Mouse (Mus musculus) layer of hippocampus, postnatal 10 days (tissue): ENCODE measurements around the gene Myo1h. TPM values are rescaled to one million over a fixed set of nuclear protein-coding genes. Genes with fewer than 3 reads are reported as not detected.

Experiments
- DNase-seq, 2 experiments: peaks; one replicate each; pipeline ENCODE4 v3.0.0; 2021; ENCODE audit warnings: low spot score in 2 of 2
- total RNA-seq, 2 experiments: library from RNA; stranded (reverse); gene quantifications; 2 replicates each; pipeline ENCODE4 v1.2.3; 2021

Gene Myo1h
- total RNA-seq, 2 experiments from 2014 or later: 0.62 to 0.67 TPM

DNA sequence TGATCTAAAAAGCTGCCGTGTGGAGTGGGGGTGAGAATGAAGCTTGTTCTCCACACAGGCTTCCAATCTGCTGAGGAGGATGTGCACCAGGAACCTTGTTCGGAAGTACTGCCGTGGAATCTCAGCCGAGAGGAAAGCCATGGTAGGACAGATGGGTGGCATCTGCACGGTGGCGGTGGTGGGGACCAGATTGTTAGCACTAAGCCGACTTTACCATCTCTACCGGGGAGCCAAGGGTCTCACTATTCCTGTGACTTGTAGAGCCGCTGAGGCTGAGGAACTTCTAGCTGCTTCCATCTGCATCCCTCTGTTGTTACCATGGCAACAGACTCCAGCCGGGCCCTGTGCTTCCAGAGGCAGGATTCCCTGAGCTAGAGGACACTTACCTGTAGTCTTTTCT is 69.9 kb downstream of the Myo1h start:
- peak in 1 of 2 experiments; percentile 45 for DNase-seq

DNA sequence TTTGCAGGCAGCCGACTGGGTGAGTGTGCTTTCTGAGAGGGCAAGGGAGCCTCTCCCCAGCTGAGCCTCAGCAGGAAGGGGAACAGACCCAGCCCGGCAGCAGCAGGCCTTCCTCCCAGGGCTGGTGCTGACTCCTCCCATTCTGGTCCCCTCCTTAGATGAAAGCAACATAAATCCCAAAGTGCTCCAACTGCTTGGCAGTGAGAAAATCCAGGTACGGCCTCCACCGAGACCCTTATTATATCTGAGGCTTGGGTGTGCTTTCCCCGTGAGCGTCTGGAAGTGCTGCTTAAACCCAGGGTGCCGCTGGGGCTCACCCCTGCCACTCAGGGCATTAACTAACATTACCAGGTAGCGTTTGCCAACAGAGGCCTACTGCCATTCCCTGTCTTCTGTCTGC is 70.6 kb downstream of the Myo1h start:
- no peak for DNase-seq

DNA sequence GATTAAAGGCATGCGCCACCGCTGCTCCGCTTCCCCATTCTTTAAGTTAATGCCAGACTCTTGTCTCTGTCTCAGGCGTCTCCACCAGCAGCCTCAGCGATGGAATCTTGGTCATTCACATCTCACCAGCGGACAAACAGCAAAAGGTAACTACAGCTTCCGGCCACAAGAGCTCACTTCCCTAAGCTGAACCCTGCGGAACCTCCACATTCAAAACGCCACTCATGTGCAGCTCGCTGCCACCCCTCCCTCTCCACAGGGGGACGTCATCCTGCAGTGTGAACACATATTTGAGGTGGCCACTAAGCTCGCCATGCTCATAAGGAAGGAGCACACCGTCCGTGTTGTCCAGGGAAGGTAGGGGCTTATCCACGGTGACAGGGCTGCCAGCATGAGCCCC is 72.0 kb downstream of the Myo1h start:
- DNase-seq: no peak

DNA sequence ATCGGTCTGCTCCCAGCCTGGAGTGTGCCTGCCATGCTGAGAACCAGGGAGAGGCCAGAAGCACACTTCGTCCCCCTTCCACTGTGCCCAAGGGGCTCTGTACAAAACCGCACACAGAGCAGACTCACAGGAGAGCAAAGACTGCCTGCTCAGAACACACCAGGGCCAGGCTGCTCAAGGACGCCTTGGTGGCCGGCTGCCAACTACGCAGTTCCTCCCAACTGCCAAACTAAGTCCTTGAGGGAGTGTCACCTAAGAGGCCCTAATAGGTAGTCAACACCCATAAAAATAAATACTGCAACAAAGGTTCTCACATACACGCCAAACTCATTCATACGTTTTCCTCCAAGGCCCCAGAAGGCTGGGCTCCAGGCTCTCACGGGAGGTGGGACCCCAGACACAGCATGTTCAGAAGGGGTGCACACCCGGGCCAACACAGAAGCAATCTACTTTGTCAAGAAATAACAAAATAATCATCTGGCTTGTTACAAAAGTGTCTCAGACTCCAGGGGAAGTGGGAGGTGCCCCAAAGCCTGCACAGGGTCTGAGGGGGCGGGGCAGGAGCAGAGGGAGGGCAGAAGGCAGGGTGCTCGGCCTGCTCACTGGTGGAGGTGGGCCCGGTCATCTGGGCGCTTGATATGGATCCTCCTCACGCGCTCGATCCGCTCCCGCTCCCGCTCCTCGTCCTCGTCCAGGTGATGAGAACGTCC is 76.2 kb downstream of the Myo1h start:
- DNase-seq: no peak

DNA sequence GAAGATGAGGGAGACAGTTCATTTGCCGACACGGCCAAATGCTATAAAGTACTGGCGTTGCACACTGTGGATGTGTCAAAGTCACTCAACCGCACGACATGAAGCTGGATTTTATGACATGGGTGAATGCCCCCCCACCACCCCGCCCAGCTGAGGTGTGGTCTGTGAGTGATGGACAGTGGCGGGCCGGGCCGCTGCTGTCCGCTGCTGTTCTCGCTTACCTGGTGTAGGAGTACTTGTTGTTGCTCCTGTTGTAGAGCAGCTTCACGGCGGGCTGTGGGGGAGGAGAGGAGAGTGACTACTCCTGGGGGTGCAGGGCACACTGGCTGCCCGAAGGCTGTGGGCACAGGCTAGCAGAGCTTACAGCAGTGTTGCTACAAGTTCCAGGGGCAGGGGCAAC is 79.2 kb downstream of the Myo1h start:
- DNase-seq: no peak

DNA sequence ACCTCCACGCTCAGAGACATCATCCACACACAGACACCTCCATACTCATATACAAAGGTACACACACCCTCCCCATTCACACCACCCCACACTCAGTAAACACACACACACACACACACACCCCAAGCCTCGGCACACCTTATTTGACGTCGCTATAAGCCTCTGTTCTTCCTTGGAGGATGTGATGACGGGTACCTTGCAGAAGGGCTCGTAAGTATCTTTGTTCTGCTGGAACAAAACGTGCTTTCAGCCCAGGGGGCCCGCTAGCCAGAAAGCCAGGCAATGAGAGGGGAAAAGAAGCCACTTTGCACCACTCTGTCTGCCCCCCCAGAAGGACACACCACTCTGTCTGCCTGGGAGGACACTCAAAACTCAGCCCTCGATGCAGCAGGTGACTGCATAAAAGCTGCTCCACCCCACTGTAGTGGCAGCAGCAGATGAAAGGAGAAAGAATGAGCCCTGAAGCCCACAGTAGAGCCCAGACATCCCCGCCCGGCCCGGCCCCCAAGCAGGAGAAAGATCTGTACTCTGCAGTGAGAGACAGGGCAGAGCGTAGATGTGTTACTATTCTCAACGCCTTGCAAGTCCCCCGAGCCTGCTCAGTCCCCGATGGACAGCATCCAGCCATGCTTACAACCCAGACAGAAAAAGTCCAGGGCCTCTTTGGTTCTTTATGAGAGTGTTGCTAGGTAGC is 80.0 kb downstream of the Myo1h start:
- DNase-seq: no peak

DNA sequence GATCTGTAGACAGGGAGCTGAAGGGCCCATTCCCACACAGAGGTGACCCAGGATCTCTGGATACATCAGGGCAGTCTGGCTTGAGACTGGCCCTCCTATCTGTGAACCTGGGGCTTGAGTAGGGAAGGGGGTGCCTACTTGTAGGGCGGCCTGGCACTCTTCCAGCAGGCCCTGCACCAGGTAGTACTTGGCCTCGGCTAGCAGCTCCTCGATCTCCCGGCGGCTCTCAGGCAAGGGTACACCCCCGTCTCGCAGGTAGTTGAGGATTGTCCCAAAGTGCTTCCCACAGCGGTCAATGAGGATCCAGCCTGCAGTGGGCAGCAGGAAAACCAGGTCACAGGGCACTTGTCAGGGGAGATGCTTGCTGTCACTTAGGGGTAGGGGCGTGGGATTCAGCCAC is 81.0 kb downstream of the Myo1h start:
- no peak for DNase-seq

DNA sequence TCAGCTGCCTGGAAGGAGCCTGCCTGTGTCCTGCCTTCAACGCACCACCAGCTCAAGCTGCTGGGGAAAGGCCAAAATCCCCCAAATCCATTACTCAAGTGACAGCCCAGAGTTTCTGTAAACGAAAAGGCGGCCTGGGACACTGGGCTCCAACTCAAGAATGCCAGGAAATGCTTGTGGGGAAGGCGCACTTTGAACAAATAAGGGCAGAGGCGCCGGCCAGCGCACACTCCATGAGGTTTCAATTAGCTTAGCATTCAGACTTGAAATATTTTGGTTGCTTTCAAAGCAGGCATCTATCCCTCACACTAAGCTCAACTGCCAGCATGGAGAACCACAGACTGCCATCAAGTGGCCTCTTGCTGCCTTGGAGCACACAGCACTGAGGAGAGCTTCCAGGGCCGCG is 81.4 kb downstream of the Myo1h start:
- DNase-seq: peak in 1 of 2 experiments; percentile 25

DNA sequence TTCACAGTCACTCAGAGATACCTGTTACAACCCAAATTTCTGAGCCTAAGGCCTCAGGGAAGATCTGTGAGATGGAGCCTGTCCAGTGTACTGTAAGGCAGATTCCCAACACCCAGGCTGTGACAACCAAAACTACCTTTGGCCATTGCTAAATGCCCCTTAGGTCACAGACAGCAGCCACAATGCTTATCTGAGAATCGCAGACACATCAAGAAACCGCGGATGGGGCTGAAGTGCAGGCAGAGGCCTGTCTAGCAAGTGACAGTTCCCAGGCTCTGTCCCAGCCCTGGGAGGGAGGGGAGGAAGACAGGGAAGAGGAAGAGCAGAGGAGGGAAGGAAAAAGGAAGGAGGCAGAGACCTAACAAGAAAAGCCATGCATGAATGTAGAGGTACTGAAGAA is 82.4 kb downstream of the Myo1h start:
- DNase-seq: no peak

DNA sequence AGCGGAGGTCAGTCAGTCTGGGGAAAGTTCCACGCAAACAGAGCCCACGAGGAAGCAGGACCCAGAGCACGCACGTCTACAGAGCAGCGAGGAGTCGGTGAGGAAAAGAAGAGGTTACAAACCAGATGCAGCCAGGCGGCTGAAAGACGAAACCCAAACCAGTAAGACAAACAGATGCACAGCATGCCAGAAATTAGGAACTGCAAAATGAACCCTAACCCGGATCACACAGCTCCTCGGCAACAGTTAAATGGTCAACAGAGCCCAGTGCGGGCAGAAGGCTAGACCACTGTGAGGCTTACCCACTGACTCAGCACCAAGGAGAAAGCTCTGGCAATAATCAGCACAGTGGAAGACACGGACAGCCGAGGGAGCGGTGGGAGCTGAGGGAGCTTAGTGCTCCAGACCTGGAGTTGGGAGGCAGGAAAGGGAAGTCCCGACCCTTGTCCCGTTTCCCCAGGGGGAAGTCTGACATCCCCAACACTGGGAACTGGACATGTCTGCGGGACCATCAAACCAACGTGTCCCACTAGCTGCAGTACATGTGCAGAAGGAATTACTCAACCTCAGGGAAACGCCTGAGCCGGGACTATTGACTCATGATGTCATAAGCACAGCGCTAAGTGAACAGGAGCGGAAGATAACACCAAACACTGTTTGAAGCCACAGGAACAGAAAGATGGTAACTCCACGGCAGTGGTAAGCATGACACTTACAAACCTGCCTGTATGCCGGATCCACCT is 82.9 kb downstream of the Myo1h start:
- no peak for DNase-seq

DNA sequence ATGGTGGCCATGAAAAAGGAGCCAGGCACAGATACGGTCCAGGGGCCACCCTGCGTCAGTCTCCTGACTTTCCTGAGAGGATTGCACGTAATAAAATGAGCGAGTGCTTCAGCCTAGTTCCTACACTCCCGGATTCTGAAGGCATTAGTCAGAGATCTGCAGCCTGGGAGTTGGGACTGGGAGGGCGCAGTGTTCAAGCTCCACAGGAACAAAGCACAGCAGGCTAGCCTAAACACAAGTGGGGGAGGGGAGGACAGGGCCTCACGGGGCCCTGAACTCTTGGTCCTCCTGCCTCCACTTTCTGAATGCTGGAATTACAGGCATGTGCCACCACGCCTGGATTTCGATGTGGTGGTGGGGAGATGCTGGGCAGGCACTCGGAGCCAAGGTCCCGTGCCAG is 83.6 kb downstream of the Myo1h start:
- no peak for DNase-seq

DNA sequence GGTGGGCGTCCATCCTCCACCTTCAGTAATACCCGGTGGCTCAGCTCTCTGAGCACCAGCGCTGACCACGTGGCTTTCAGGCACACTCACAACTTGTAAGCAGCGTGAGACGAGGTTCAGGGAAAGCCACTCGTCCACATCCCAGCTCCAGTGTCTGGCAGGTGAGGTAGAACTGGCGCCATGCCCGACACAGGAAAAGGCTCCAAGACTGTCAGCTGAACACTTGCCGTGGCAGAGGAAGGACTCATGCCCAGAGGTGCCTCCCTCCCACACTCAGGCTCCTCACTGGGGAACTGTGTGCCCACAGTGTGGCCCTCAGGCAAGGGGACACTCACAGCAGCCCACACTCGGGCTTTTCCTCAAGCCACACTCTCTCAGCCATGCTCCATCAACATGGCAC is 84.2 kb downstream of the Myo1h start:
- no peak for DNase-seq

DNA sequence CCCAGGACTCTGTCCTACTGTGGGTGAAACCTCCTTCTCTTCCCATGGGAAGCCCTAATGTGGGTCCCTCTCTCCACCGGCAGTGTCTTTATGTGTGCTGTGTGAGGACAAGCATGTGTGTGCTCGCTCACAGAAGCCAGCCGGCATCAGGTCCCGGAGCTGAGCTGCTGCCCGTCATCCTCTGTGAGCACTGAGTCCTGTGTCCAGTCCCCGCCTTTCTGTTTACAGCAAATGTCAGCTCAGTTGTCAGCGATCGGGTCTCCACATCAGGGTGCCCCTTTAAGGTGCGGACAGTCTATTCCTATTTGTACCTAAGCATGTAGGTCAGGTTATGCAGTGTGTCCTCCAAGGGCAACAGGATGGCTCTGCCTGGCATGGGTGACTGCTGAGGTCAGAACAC is 84.6 kb downstream of the Myo1h start:
- no peak for DNase-seq

DNA sequence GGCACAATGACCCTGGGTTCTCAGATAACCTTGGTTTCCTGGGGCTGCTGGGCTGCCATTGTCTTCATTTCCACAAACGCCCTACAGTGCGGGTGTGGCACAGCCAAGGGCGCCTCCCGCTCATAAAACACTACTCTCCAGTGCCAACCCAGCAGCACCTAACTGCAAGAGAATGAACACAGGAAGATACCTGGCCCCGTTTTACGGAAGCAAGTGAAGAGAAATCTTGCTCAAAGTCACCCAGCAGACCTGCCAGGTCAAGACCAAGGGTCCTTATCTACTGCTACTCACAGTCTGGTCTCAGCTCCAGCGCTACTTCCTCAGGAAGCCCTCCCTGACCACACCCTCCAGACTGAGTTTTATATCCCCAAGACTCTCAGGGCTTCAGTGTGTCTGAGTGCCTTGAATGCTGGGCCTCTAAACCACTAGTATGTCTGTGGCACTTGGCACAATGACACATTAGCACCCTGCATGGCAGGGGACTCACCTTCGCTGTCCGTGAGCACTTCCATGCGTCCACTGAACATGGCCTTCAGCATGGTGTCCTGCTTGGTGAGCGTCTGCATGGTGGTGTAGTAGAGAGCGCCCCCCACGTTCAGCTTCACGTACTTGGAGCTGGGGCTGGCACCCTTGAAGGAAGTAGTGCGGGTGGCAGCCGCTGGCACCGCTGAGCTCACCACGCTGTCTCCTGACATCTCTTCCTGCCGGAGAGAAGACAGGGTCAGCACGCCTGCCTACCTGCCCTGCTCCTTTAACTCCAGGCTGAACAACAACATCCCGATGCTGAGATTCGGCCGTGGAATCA is 85.6 kb downstream of the Myo1h start:
- DNase-seq: no peak

DNA sequence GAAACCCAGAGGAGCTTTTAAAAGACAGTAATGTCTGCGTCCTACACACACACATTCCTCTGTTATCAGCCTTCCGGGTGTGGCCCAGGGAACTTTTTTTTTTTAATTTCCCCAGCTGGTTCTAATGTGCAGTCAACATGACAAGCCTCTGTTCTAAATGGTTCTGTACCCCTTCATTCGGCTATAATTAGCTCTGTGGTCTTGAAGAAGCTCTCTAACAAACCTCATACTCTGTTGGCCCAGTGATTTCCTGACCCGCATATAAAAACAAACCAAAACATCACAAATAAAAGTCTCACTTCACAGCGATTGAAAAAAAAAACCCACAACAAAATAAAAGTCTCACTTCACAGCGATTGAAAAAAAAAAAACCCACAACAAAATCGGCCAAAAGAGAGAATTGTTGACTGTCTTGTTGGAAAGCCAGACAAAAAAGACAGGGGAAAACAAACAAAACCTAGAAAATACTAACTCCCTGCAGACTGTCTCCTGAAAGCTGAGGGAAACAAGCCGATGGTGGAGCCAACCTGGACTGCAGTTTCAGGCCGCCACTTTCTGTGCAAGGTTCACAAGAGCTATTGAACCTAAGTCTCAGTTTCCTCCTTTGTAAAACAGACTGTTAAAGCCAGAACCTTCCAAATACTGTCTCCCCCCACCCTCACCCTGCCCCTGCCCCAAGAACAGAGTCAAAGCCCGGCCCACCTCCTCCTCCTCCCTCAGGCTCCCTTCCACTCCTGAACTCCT is 89.4 kb downstream of the Myo1h start:
- DNase-seq: no peak

DNA sequence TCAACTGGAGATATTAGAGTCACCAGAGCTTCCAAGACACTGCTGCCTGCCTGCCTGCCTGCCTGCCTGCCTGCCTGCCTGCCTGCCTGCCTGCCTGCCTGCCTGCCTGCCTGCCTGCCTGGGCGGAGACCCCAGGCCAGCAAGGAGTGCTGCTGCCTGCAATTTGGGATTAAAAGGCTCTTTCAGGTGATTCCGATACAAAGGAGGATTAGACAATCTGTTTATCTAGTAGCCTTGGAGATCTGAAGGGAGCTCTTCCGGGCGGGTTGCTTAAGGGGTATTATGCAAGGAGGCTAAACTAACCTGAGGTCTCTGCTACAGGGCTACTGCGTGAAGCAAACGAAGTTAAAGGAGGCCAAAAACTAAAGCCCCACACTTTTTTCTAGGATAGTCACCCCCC is 90.0 kb downstream of the Myo1h start:
- no peak for DNase-seq

DNA sequence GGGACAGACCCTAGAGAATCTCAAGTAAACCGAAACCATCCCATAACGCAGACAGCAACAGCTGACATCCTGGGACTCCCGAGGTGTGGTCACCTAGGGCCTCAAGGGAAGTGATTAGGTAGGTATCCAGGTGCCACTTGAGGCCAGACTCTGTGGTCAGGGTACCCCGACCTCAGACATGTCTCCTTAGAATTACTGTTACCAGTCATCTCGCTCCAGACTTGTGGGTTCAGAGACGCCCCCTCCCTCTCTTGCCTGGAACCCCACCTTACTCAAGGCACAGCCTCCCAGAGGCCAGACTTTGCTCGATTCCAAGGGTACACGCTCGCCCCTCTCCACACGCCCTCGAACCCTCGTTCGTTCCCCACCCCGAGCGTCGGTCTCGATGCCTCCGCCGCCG is 90.8 kb downstream of the Myo1h start:
- no peak for DNase-seq

DNA sequence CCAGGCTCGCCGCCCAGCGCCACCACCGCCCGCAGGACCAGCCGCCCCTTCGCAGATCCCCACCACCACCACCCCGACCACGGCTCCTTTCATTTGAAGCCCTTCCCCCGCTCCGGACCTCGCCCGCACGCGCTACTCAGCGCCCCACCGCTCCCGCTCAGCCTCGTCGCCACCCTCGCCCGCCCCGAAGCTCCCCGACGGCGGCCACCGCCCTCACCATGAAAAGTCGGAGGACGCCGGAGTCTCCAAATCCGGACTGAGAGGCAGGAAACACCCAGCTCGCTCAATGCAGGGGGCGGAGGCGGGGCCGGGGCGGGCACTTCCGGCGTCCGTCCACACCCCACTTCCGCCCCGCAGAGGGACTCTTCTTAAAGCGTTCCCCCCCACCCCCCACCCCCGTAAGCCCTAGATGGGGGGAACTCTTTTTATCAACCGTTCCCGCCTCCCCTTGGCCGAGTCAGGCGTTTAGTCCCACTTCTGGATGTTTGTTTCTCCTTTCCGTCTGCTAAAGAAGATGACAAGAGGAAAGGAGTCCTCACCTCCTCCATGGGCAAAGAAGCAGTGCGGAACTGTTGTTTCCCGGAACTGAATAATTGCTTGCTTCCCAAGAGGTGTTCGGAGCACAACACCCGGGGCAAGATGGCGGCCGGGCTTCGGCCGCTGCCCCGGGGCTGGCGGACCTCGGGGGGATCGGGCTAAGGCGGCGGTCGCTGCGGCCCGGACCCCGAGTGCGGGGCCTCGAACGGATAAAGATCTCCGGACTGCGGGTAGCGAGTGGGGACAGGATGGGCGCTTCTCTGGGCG is 91.4 kb downstream of the Myo1h start, which contains the start of the genes Kctd10 and Ube3b:
Gene Kctd10 (minus strand): TSS at position 300 of the 804 bp plus-strand sequence.
Gene Ube3b (plus strand): TSS at position 399 of the 804 bp plus-strand sequence.
- peak; percentile 80 to 84 for DNase-seq

DNA sequence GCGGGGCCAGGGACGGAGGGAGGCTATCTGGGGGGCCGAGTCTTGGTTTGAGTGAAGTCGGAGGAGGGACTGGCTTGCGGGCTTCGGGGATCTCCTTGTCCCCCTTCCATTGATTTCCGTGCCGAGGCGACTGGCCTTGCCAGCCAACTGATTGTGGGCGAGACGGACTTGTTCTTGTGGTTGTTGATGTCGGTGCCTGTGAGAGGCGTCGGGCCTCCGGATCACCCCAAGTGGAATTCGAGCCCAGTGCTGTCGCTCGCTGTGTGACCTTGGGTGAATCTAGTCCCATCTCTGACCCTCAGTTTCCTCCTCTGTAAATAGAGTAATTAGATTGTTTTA is 92.0 kb downstream of the Myo1h start:
- no peak for DNase-seq
